Mouse (Mus musculus) R1 (cell line): ENCODE measurements around the gene Olfr212.
"Not testable (repeated sequence)": the region's sequence is repeated elsewhere in the genome, so short reads cannot be mapped to it uniquely, and the experiment has no call there.

Experiments used
- DNase-seq: peaks from one replicate; pipeline ENCODE4 v3.0.0-alpha.2; 2018; ENCODE audit warnings: low read depth, low spot score

Gene Olfr212

DNA sequence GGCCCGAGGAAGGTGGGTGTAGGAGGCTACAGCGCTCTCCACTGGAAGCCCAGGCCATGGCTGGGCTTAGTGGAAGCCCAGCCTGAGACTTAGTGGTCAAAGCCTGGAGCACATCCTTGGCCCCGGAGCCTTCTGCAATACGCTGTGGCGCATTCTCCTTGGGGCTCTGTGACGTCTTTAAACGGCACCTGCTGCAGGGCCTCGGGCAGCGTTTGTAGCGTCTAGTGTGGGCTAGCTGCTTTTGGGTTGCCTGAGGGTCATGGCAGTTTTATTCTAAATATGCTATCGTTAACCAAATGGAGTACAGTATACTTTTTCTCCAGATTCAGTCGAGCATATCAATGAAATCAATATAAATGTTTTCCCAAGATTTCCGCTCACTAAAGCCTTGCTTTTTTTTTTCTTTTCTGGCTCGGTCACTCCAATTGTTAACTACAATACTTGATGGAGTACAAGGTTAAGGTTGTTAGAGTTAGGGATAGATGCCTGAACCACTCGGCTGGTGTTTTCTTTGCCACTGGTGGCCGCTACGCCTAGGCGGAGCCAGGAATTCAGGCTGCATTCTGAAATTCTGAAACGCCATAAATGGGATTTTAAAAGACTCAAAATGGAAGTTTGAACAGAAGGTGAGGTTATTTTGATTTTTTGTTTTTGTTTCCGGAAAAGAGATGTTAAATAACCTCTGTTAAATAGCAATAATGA is at the start of gene Olfr212:
Gene Olfr212 (plus strand): TSS at position 215 of the 702 bp plus-strand sequence.
- not testable (repeated sequence) for DNase-seq

DNA sequence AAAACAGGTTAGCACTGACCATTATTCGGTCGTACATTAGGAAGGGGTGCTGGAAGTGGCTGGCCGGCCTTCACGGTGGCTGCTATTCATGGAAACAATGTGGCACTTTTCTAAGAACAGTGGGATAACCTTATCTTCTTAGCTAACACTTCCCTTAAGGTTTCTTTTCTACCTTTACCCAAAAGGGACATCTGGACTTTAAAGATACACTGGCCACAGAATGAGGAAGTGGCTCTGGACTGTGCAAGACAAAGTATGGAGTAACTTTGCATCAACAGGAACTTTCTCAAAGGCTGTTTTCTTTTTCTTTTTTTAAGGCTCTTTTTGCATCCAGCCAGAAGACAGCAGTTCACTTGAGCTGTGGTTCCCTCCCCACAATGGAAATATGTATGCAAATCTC is 47.6 kb upstream of the Olfr212 start:
- no peak for DNase-seq

DNA sequence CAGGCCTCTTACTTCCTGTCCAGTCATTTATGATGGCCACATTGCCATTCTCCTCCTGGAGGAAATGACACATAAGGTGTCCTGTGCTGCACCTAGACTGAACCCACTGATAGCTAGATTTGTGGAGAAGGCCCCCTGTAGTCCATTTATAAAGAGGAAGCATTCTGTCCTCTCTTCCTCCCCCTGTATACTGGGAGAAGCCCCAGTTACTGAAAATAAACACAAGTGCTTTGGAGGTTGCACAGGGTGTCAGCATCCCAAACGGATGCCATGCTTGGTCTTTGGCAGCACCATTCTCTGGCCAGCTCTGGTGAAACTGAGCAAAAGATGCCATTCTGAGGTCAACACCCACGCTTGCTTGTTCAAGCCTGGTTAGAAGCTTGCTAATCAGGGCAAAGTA is 47.1 kb upstream of the Olfr212 start:
- no peak for DNase-seq

- peak; percentile 16 for DNase-seq
Measured at GRCm38 (mm10) chr6:116460544-116461283, 45.6 kb upstream of the Olfr212 start, which contains the start of gene Alox5. Gene Alox5, minus strand, starts transcription at chr6:116461178.

DNA sequence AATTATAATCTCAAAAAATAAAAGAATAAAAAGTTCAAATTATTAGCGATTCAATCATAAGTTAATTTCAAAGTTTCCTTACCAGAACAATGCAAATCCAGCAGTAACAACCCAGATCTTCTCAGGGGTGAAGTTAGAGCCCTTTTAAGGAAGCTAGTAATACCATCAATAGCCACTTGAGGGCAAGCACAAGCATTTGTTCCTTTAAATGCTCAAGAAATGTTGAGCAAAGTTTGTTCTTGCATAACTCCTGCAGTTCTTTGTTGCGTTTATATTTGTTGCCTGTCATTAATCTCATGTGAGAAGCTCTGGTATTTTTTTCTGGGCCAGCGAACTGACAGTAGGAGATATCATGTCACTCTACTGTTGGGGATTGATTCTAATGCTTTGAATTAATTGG is 38.2 kb upstream of the Olfr212 start:
- DNase-seq, result peak; percentile 51

DNA sequence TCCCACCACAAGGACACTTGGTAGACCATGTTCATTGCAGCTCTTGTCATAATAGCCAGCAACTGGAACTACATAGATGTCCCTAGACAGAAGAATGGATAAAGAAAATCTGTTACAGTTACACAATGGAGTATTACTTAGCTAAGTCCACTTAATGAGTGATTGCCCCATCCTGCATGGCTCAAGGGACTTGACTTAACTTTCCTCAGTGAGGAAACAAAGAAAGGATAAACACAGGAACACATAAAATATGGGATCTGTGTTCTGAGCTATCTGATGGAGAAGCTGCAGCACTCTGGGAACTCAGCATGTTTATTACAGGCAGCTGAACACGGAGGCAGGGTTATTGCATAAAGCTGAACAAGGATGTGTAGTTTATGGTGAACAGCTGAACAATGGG is 21.2 kb upstream of the Olfr212 start:
- DNase-seq, result no peak

- DNase-seq, result no peak
Measured at GRCm38 (mm10) chr6:116486833-116487232, 19.5 kb upstream of the Olfr212 start.

- no peak for DNase-seq
Measured at GRCm38 (mm10) chr6:116488791-116489190, 17.5 kb upstream of the Olfr212 start, which contains the start of gene Olfr211. Gene Olfr211, plus strand, starts transcription at chr6:116489091.

DNA sequence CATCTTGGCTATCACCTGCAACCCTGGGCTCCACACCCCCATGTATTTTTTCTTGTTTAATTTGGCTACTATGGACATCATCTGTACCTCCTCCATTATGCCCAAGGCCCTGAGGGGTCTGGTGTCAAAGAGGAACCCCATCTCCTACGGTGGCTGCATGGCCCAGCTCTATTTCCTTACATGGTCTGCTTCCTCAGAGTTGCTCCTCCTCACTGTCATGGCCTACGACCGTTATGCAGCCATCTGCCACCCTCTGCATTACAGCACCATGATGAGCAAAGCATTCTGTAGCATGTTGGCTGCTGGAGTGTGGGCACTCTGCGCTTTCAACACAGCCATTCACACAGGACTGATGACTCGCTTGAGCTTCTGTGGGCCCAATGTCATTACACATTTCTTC is 12.6 kb upstream of the Olfr212 start:
- no peak for DNase-seq

DNA sequence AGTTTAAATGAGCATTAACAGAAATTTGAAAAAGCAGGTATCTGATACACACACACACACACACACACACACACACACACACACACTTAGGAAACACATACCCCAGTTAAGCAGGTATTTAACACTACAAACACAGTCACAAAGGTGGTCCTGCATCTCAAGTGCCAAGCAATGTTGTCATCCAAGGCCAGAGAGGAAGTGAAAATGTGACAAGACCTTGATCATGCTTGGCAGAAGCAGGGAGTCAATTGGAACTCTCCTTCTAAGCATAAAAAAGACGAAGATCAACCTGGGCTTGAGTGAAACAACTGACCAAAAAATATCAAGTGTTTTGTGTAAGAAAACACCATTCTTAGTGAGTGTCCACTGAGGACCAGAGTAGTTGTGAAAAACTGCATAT is 10.4 kb upstream of the Olfr212 start:
- no peak for DNase-seq

DNA sequence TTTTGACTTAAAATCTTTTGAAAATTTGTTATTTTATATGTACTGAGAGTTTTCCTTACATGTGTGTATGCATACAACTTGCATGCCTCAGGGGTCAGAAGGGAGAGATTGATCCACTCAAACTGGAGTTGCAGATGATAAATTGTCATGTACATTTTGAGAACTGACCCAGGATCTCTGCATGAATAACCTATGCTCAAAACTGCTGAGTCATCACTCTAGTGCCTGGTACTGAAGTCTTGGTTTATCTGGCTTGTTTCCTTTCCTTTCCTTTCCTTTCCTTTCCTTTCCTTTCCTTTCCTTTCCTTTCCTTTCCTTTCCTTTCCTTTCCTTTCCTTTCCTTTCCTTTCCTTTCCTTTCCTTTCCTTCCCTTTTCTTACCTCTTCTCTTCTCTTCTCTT is 8.5 kb downstream of the Olfr212 start:
- no peak for DNase-seq

DNA sequence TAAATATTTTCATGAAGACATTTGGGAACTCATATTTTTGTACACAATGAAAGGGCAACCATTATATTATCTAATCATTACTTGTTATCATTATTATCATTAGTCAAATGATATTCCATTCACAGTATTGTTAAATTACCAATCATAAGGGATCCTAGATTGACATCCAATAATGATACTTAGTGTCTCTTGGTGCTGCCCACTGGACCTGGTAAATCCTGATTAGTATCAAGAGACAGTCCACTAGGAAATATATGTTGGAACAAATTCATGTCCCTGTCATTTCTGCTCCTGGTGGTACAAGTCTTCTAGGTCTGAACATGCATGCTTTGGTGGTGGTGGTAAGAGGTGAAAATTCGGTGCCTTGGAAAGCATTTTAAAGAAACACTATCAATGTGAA is 31.8 kb downstream of the Olfr212 start, which contains the start of gene Olfr213:
Gene Olfr213 (plus strand): TSS at position 301 of the 400 bp plus-strand sequence.
- no peak for DNase-seq

- DNase-seq, result no peak
Measured at GRCm38 (mm10) chr6:116542500-116542899, 36.2 kb downstream of the Olfr212 start.

DNA sequence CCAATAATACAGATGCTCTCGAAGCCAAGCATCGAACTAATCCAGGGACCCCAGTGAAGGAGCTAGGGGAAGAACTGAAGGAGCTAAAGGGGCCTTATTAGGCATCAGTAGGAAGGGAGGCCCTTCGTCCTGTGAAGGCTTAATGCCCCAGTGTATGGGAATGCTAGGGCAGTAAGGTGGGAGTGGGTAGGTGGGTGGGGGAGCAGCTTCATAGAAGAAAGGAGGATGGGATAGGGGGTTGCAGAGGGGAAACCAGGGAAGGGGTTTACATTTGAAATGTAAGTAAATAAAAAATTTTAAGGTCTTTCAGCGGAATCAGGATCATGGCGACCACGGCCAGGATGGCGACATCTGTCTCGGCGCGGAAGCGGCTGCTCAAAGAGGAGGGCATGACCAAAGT is 44.5 kb downstream of the Olfr212 start, which contains the start of gene Gm5580:
Gene Gm5580 (plus strand): TSS at position 301 of the 400 bp plus-strand sequence.
- not testable (repeated sequence) for DNase-seq

DNA sequence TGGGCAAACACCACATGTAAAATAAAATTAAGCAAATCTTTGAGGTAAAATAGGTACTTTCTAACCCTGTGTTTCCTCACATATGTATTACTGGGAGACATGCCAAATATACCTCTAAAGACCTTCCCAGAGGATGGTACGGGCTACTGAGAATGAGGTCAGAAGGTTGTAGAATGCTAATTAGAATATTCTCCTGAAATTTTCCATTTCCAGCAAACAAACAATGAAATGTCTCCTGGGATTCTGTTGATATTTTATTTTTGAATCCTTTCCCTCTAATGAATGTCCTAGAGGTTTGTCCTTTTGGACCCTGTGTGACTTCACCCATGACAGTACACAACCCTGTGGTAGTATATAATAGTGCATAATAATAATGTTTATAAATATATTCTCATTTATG is 47.6 kb downstream of the Olfr212 start, which contains the start of gene Olfr214:
Gene Olfr214 (plus strand): TSS at position 301 of the 400 bp plus-strand sequence.
- no peak for DNase-seq

DNA sequence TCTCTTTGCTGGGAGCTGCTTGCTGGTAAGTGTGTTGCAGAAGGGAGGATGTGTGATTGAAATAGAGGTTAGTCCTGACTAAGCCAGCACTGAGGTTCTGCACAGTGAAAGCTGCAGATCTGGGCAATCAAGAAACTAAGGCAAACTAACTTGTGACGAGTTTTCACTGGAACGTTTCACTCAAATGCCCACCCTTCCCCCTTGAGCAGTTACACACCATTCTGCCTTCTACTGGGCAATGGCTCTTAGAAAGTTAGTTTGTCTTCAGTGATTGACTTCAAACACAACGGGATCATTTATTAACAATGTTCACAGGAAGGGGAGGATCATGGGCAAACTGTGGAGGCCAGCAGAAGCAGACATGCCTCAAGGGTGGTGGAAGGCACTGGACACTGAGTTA is 48.6 kb downstream of the Olfr212 start:
- DNase-seq, result no peak
